Mouse (Mus musculus) liver, embryonic 15.5 days (tissue): ENCODE data around the gene Hrasls5. TPM values are rescaled to one million over a fixed set of nuclear protein-coding genes. Genes with fewer than 3 reads are reported as not detected.

Experiments
- ATAC-seq: fragments of 200-750 bp; cut with Nextera tagmentation; 2 replicates; pipeline ENCODE4 v1.8.0; 2017; ENCODE audit warnings: moderate number of reproducible peaks, mild to moderate bottlenecking, moderate library complexity; ENCODE audit not compliant: insufficient read depth
- H3K27ac ChIP-seq: fragments of 300-500 bp; sonication (generic); replicated peaks from 2 replicates; pipeline ENCODE4 v1.5.1; 2015; ENCODE audit warnings: mild to moderate bottlenecking, inconsistent platforms
- H3K27me3 ChIP-seq: fragments of 300-500 bp; sonication (generic); 2 replicates; pipeline ENCODE4 v1.6.1; 2015; ENCODE audit warnings: mild to moderate bottlenecking, inconsistent platforms
- H3K36me3 ChIP-seq: fragments of 300-500 bp; sonication (generic); replicated peaks from 2 replicates; pipeline ENCODE4 v1.6.1; 2015; ENCODE audit warnings: moderate library complexity, mild to moderate bottlenecking, inconsistent platforms
- H3K4me1 ChIP-seq: fragments of 300-500 bp; sonication (generic); replicated peaks from 2 replicates; pipeline ENCODE4 v1.6.1; 2015; ENCODE audit warnings: inconsistent platforms
- H3K4me2 ChIP-seq: fragments of 300-500 bp; sonication (generic); 2 replicates; pipeline ENCODE4 v1.6.1; 2015; ENCODE audit warnings: moderate library complexity, mild to moderate bottlenecking, inconsistent platforms
- H3K4me3 ChIP-seq: fragments of 300-500 bp; sonication (generic); replicated peaks from 2 replicates; pipeline ENCODE4 v1.5.1; 2015; ENCODE audit warnings: mild to moderate bottlenecking, inconsistent platforms
- H3K9ac ChIP-seq: fragments of 300-500 bp; sonication (generic); 2 replicates; pipeline ENCODE4 v1.6.1; 2015; ENCODE audit warnings: moderate library complexity, mild to moderate bottlenecking, inconsistent platforms
- H3K9me3 ChIP-seq: fragments of 300-500 bp; sonication (generic); replicated peaks from 2 replicates; pipeline ENCODE4 v1.6.1; 2016; ENCODE audit warnings: inconsistent platforms
- WGBS: fragments of 180-500 bp; shearing (Covaris S2); methylation state at CpG from one replicate; pipeline ENCODE4 v1.1.7; 2015; ENCODE audit warnings: mixed read lengths; ENCODE audit not compliant: insufficient replicate concordance; 5-methylcytosine and 5-hydroxymethylcytosine counted together
- polyA plus RNA-seq: library from polyadenylated mRNA; unstranded; fragments of >200 nt; fragmentation: Nextera tagmentation; extraction: Ambion mirVana; gene quantifications from 2 replicates; pipeline ENCODE4 v1.2.1, GENCODE M21; 2015

Hrasls5 gene
- not detected in 2 replicates for polyA plus RNA-seq

DNA sequence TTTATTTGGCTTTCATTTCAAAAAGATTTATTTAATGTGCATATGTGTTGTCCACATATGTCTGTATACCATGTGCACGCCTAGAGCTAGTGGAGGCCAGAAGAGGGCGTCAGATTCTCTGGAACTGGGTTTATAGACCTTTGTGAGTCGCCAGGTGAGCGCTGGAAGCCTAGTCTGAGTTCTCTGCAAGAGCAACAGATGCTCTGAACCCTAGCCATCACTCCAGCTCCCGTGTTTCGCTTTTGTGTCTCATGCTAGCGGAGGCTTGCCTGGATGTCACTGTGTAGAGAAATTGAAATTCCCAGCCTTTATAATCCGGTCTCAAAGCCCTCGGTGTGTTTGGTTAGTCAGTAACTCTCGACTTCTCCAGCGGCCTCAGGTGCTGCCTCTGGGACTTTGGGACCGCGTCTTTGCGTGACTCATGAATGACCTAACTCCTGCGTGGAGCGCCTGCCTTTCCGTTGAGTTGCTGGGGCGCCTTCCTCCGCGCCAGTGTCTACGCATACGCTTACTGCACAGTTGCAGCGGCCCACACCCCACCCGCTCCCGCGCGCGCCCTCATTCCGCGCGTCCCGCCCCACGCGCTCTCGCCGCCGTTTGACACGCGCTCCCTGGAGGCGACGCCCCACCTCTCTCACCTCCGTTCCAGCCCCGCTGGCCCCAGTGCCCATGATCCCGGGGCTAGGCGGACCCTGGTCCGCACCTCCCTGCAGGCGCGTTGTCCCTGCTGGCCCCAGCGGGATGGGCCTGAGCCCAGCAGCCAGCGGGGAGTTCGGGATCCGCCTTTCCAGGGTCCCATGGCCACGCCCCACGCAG, at the start of gene Hrasls5:
Hrasls5 (plus strand) TSS at position 600 of the 816 bp plus-strand sequence.
- no peak within 1 kb of the TSS for H3K9ac ChIP-seq

DNA sequence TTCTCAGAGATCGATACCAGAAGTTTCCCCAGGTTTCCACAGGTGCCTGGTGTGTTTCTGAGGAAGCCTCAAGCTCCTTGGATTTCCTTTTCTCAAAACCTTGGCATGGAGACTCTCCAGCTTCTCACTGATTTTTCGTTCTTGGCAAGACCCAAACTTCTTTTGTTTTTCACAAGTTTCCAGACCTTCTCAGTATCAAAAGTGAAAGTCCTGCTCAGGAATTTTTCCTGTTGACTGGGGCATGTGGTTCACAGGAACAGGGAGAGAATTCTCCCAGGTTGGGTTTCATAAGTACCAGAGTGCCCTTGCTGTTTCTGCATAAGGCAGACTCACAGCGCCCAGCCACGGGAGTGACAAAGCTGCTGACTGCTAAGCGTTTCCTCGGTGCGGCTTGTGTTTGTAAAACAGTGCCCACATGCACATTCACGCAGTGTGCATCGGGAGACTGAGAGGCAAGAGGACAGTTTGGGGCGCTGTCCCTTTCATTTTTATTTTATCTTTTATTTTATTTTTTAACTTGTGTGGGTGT, 49.7 kb upstream of the Hrasls5 start:
- Histone ChIP-seq H3K9me3 (no peaks in the 10 kb centered on the region), H3K27me3 (no peaks in the 10 kb centered on the region), H3K9ac (no peak overlapping the region), H3K4me2 (no peak overlapping the region), H3K4me3 (no peak overlapping the region), H3K27ac (no peak overlapping the region), H3K4me1 (peaks cover 10% of the 10 kb centered on the region; the same call in 1 of the 2 replicates), H3K36me3 (peaks cover 6% of the 10 kb centered on the region; the same call in 1 of the 2 replicates)
- WGBS, result 83% methylated on average over 10 of the region's 10 CpGs
- no peak for ATAC-seq

More for the DNA sequence above, at the start of gene Hrasls5:
- Histone ChIP-seq H3K36me3 (no peaks in the 10 kb centered on the region), H3K27ac (no peak within 1 kb of the TSS), H3K27me3 (peaks cover 53% of the 10 kb centered on the region), H3K9me3 (no peaks in the 10 kb centered on the region), H3K4me2 (peak within 1 kb of the TSS; percentile 59), H3K4me1 (no peaks in the 10 kb centered on the region; the same call in 1 of the 2 replicates), H3K4me3 (peak within 1 kb of the TSS; percentile 26)
- ATAC-seq, result no peak
- 4% methylated on average over 54 of the region's 54 CpGs for WGBS

DNA sequence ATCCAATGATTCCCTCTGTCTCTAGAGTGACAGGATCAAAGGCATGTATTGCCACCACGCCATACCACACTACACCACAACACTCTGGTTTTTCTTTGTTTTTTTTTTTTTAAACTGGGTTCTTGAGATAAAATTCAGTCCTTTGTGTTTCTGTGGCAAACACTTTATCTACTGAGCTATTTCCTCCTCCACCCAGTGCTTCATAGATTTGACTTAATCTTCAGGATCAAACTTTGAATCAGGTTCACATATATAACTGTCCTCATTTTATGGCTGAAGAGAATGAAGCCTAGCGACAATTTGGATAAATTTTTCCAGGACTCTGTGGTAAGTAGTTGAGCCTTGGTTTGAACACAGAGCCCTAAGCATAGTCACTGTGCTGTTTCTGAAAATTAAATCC, 48.7 kb upstream of the Hrasls5 start:
- Histone ChIP-seq H3K4me2 (no peak overlapping the region), H3K27ac (no peak overlapping the region), H3K9me3 (no peaks in the 10 kb centered on the region), H3K9ac (no peak overlapping the region), H3K27me3 (no peaks in the 10 kb centered on the region), H3K36me3 (peaks cover 6% of the 10 kb centered on the region; the same call in 1 of the 2 replicates), H3K4me1 (peaks cover 8% of the 10 kb centered on the region; the same call in 1 of the 2 replicates), H3K4me3 (no peak overlapping the region)
- 41% methylated on average over 2 of the region's 2 CpGs for WGBS
- no peak for ATAC-seq

DNA sequence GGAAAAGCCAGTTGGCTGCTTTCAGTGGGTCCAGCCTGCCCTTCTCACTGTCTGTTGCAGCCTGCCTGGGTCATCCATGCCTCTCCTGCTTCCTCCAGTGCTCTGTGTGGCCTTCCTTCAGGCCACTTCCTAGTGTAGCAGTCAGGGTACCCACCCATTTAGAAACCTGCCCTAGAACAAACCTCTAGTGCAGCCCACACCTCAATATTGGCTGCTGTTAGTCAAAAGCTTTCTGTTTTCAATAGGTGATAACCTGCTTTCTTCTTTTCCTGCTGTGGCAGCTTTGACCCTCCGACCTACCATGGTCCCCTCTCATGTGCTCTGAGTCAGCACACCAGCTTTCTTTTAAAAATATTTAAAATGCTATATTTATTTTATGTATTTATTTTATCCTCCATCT, 47.9 kb upstream of the Hrasls5 start:
- no peak overlapping the region for H3K4me3 ChIP-seq
- peaks cover 4% of the 10 kb centered on the region; the same call in 1 of the 2 replicates for H3K36me3 ChIP-seq
- H3K4me2 ChIP-seq, result no peak overlapping the region
- WGBS, result 82% methylated on average over 1 of the region's 1 CpGs
- H3K9me3 ChIP-seq, result no peaks in the 10 kb centered on the region
- 0 out of 2 replicates have a peak, but pooled peaks cover 4% of the 10 kb centered on the region for H3K4me1 ChIP-seq
- H3K9ac ChIP-seq, result no peak overlapping the region
- H3K27ac ChIP-seq, result no peak overlapping the region
- no peaks in the 10 kb centered on the region for H3K27me3 ChIP-seq
- ATAC-seq, result no peak

DNA sequence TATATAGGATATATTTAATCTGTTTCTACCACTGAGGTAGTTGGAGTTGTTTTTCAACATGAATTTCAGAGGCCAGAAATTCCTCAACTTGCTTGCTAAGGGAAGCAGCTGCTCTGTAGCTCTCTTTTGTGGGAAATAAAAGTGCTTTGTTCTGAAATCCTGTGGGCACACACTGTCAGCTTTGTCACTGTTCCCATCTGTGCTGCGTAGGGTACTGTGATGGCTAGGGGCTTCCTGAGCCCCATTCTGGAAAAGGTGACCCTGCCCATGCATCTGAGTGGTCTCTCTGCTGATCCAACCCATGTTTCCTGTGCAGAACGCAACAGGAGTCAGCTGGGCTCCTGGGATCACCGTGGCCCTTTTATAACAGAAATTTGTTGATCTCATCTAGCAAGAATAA, 45.5 kb upstream of the Hrasls5 start:
- no peaks in the 10 kb centered on the region for H3K27me3 ChIP-seq
- no peak overlapping the region for H3K4me2 ChIP-seq
- ATAC-seq, result no peak
- no peak overlapping the region for H3K9ac ChIP-seq
- H3K9me3 ChIP-seq, result no peaks in the 10 kb centered on the region
- no peak overlapping the region for H3K27ac ChIP-seq
- H3K4me3 ChIP-seq, result no peak overlapping the region
- 72% methylated on average over 3 of the region's 3 CpGs for WGBS
- 0 out of 2 replicates have a peak, but pooled peaks cover 4% of the 10 kb centered on the region for H3K4me1 ChIP-seq
- no peaks in the 10 kb centered on the region for H3K36me3 ChIP-seq

DNA sequence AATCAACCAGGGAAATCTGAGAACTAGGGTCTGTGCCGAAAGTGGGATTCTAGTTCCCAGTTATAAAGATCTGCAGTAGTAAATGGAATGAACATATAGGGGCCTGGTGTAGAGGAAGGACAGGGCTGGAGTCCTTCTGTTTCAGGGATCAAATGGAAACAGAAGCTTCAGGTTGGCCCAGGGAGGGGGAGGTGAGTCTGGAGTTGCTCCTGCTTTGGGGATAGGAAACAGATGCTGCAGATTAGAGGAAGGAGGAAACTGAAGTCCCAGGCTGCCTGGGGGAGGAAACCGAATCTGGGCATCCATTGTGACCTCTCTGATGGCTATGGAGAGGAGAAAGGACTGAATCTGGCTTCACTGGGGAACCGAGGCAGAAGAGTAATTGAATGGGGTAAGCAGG, 44.0 kb upstream of the Hrasls5 start:
- no peak overlapping the region for H3K4me3 ChIP-seq
- no peaks in the 10 kb centered on the region for H3K36me3 ChIP-seq
- H3K4me1 ChIP-seq, result 0 out of 2 replicates have a peak, but pooled peaks cover 2% of the 10 kb centered on the region
- ATAC-seq, result no peak
- no peaks in the 10 kb centered on the region for H3K27me3 ChIP-seq
- H3K9ac ChIP-seq, result no peak overlapping the region
- no peaks in the 10 kb centered on the region for H3K9me3 ChIP-seq
- no peak overlapping the region for H3K27ac ChIP-seq
- 18% methylated on average over 3 of the region's 3 CpGs for WGBS
- no peak overlapping the region for H3K4me2 ChIP-seq

DNA sequence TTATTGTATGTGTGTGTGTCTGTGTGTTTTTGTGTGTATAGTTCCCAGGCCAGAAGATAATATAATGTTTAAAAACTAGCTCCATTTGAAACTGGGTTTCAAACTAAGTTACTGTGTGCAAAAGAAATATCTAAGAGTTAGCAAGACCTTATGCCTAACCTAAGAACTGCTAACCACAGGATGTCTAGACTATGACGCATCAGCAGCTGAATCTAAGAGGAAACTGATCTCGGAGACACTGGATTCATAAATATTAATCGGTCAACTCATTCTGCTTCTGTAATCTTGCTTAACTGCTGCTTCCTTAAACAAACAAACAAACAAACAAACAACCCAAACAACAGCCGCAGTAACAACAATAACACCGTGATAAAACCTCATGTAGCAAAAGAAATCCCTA, 42.7 kb upstream of the Hrasls5 start:
- H3K27me3 ChIP-seq, result no peaks in the 10 kb centered on the region
- H3K27ac ChIP-seq, result no peak overlapping the region
- no peak for ATAC-seq
- H3K9ac ChIP-seq, result no peak overlapping the region
- no peak overlapping the region for H3K4me2 ChIP-seq
- no peaks in the 10 kb centered on the region for H3K4me1 ChIP-seq
- no peaks in the 10 kb centered on the region for H3K36me3 ChIP-seq
- 42% methylated on average over 5 of the region's 5 CpGs for WGBS
- H3K9me3 ChIP-seq, result no peaks in the 10 kb centered on the region
- no peak overlapping the region for H3K4me3 ChIP-seq

DNA sequence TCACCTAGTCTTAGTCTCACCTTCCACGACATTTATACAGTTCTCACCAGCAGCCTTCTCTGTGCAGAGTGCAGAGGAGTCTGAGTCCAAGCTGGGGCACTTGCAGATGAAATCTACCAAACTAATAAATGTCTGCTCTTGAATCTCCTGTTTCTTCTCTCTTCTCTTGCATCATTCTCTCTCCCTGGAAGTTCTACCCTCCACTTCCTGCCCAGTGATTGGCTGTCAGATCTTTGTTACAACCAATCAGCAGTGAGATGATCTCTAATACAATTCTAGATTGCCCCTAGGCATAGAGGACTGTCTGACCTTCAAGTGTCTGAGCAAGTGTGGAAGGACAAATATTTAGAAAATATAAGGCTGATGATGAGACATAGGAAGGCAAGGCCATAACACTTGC, 36.2 kb upstream of the Hrasls5 start:
- no peaks in the 10 kb centered on the region for H3K9me3 ChIP-seq
- 85% methylated on average over 1 of the region's 1 CpGs for WGBS

DNA sequence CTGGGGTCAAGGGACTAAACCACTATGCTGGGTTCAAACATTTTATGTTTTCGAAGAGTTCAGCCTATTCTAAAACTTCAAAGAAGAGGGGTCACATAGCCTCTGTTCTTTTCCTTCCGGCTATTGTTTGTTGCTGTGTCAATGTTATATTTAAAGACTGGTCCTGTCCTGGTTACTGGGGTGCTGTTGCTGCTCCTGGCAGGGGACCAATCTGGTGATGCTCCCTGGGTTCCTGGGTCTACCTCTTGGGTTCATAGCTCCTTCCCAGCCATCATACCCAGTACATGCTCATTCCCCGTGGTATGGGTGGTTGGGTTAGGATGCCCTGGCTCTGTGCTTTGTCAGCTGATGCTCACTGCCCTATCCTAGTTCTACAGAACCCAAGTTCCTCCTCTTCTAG, 34.6 kb upstream of the Hrasls5 start:
- 62% methylated on average over 3 of the region's 3 CpGs for WGBS
- no peaks in the 10 kb centered on the region for H3K27me3 ChIP-seq

More for the DNA sequence above, 36.2 kb upstream of the Hrasls5 start:
- ATAC-seq, result no peak
- H3K36me3 ChIP-seq, result peaks cover 23% of the 10 kb centered on the region
- no peak overlapping the region for H3K27ac ChIP-seq
- H3K4me2 ChIP-seq, result no peak overlapping the region
- no peak overlapping the region for H3K4me3 ChIP-seq
- no peak overlapping the region for H3K9ac ChIP-seq
- H3K27me3 ChIP-seq, result no peaks in the 10 kb centered on the region
- H3K4me1 ChIP-seq, result peaks cover 2% of the 10 kb centered on the region; the same call in 1 of the 2 replicates

DNA sequence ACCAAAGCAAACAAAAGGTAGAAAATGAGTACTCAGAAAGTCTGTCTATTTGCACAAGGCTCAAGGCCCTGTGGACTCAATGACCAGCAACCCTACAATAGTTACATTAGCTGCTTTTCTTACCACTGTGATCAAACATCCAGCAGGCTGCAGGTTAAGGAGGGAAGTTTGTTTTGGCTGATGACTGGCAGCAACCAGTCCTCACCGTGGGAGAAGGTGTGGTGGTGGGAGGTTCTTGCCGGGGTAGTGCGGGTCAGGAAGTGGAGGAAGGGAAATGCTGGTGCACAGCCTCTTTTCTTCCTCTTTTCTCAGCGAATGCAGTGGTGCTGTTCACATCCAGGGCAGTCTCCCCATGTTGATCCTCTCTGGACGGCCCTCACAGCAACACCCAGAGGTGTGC, 31.3 kb upstream of the Hrasls5 start:
- 18% methylated on average over 5 of the region's 5 CpGs for WGBS
- peaks cover 8% of the 10 kb centered on the region; the same call in 1 of the 2 replicates for H3K4me1 ChIP-seq
- peak; percentile 43 for ATAC-seq
- H3K4me2 ChIP-seq, result no peak overlapping the region; the same call in 1 of the 2 replicates
- peaks cover 28% of the 10 kb centered on the region for H3K36me3 ChIP-seq
- H3K9ac ChIP-seq, result no peak overlapping the region
- no peaks in the 10 kb centered on the region for H3K27me3 ChIP-seq
- no peak overlapping the region; the same call in 1 of the 2 replicates for H3K27ac ChIP-seq
- H3K9me3 ChIP-seq, result no peaks in the 10 kb centered on the region
- no peak overlapping the region for H3K4me3 ChIP-seq

More for the DNA sequence above, 34.6 kb upstream of the Hrasls5 start:
- Histone ChIP-seq H3K36me3 (peaks cover 26% of the 10 kb centered on the region), H3K27ac (no peak overlapping the region), H3K9me3 (no peaks in the 10 kb centered on the region), H3K4me1 (peaks cover 8% of the 10 kb centered on the region; the same call in 1 of the 2 replicates), H3K4me3 (no peak overlapping the region), H3K4me2 (no peak overlapping the region), H3K9ac (no peak overlapping the region)
- ATAC-seq, result no peak

DNA sequence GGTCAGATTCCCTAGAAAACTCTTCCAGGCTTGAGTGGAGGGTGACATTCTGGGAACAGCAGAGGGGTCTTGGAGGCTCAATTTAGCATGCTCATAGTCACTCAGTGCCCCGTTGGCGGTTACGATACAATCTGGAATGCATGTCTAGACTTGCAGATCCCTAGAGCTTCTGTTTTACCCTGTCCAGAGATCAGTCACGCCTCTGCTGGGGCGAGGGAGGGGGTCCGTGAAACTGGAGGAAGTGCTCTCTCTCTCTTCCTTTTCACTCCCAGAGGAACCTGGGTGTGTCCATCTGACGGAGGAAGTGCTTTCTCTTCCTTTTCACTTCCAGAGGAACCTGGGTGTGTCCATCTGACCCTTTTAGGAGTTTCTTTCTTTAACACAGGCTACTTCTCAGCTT, 29.2 kb upstream of the Hrasls5 start:
- no peaks in the 10 kb centered on the region for H3K27me3 ChIP-seq
- H3K4me2 ChIP-seq, result no peak overlapping the region
- no peak for ATAC-seq
- 55% methylated on average over 7 of the region's 7 CpGs for WGBS
- H3K4me3 ChIP-seq, result no peak overlapping the region
- H3K9me3 ChIP-seq, result 0 out of 2 replicates have a peak, but pooled peaks cover 2% of the 10 kb centered on the region
- no peak overlapping the region for H3K27ac ChIP-seq
- H3K36me3 ChIP-seq, result peaks cover 41% of the 10 kb centered on the region
- no peak overlapping the region for H3K9ac ChIP-seq
- peaks cover 8% of the 10 kb centered on the region; the same call in 1 of the 2 replicates for H3K4me1 ChIP-seq
